Mouse (Mus musculus) neural tube, embryonic 14.5 days (tissue): ENCODE measurements around the gene Myrf. TPM values are rescaled to one million over a fixed set of nuclear protein-coding genes. Genes with fewer than 3 reads are reported as not detected.
"Not testable (repeated sequence)": the region's sequence is repeated elsewhere in the genome, so short reads cannot be mapped to it uniquely, and the experiment has no call there.

Experiments
- ATAC-seq: fragments of 200-750 bp; cut with Nextera tagmentation; 2 replicates; pipeline ENCODE4 v1.8.0; 2017; ENCODE audit warnings: low read depth, mild to moderate bottlenecking, moderate TSS enrichment, moderate library complexity
- H3K27ac ChIP-seq: fragments of 300-500 bp; sonication (generic); 2 replicates; pipeline ENCODE4 v1.5.1; 2014; ENCODE audit warnings: low read depth, mild to moderate bottlenecking, control low read depth, low read length, moderate library complexity, mixed read lengths
- H3K27me3 ChIP-seq: fragments of 300-500 bp; sonication (generic); 2 replicates; pipeline ENCODE4 v1.6.1; 2014; ENCODE audit warnings: low read length; ENCODE audit not compliant: control insufficient read depth, insufficient read depth
- H3K36me3 ChIP-seq: fragments of 300-500 bp; sonication (generic); 2 replicates; pipeline ENCODE4 v1.6.1; 2014; ENCODE audit warnings: low read length, mixed read lengths; ENCODE audit not compliant: control insufficient read depth, insufficient read depth
- H3K4me1 ChIP-seq: fragments of 300-500 bp; sonication (generic); 2 replicates; pipeline ENCODE4 v1.6.1; 2014; ENCODE audit warnings: low read length; ENCODE audit not compliant: control insufficient read depth, insufficient read depth
- H3K4me2 ChIP-seq: fragments of 300-500 bp; sonication (generic); 2 replicates; pipeline ENCODE4 v1.6.1; 2014; ENCODE audit warnings: mild to moderate bottlenecking, low read depth, low read length, control low read depth
- H3K4me3 ChIP-seq: fragments of 300-500 bp; sonication (generic); 2 replicates; pipeline ENCODE4 v1.5.1; 2014; ENCODE audit warnings: low read depth, low read length, control low read depth, mixed read lengths
- H3K9ac ChIP-seq: fragments of 300-500 bp; sonication (generic); replicated peaks from 2 replicates; pipeline ENCODE4 v1.6.1; 2014; ENCODE audit warnings: low read depth, mild to moderate bottlenecking, control low read depth, low read length, mixed read lengths
- H3K9me3 ChIP-seq: fragments of 300-500 bp; sonication (generic); 2 replicates; pipeline ENCODE4 v1.6.1; 2016; ENCODE audit warnings: low read length; ENCODE audit not compliant: control insufficient read depth
- WGBS: fragments of 180-500 bp; shearing (Covaris S2); extraction: QIAGEN DNeasy Blood & Tissue Kit; methylation state at CpG from one replicate; pipeline ENCODE4 v1.1.7; 2014; 5-methylcytosine and 5-hydroxymethylcytosine counted together
- microRNA-seq: library from miRNA; unstranded; fragments of <30 nt; microRNA quantifications from one replicate; pipeline ENCODE4, GENCODE M21; 2016
- polyA plus RNA-seq: library from polyadenylated mRNA; unstranded; fragments of >200 nt; fragmentation: Nextera tagmentation; extraction: Ambion mirVana; gene quantifications from 2 replicates; pipeline ENCODE4 v1.2.1, GENCODE M21; 2014

Gene Myrf
- polyA plus RNA-seq, 1 experiment from 2014 or later: 0.76 TPM

GRCm38 (mm10) chr19:10165928-10166327 lies 74.6 kb downstream of the Myrf start:
- not testable (repeated sequence) for H3K36me3 ChIP-seq, H3K4me2 ChIP-seq
- 89% methylated on average over 4 of the region's 4 CpGs for WGBS

GRCm38 (mm10) chr19:10163896-10164295 lies 76.7 kb downstream of the Myrf start:
- H3K9ac ChIP-seq: no peak overlapping the region
- H3K36me3 ChIP-seq: no peaks in the 10 kb centered on the region
- no peak for ATAC-seq
- H3K9me3 ChIP-seq: no peaks in the 10 kb centered on the region
- WGBS: 83% methylated on average over 3 of the region's 3 CpGs
- no peak overlapping the region for H3K27ac ChIP-seq
- H3K4me2 ChIP-seq: no peak overlapping the region
- no peaks in the 10 kb centered on the region for H3K27me3 ChIP-seq
- no peaks in the 10 kb centered on the region for H3K4me1 ChIP-seq
- no peak overlapping the region for H3K4me3 ChIP-seq

More at GRCm38 (mm10) chr19:10165928-10166327, 74.6 kb downstream of the Myrf start:
- H3K4me1 ChIP-seq, ATAC-seq, H3K9me3 ChIP-seq, H3K4me3 ChIP-seq, H3K27me3 ChIP-seq, H3K27ac ChIP-seq, H3K9ac ChIP-seq: not testable (repeated sequence)

Small RNA genes lying within 50 kb of the gene (microRNA-seq; reads per million reads assigned to microRNA genes)
- not detected for gene Mir6993

Other genes starting within 250 kb of the Myrf start
- gene Best1, start 239.1 kb downstream of the Myrf start, polyA plus RNA-seq: 1.5 and 2.3 TPM in 2 replicates
- 13.6 and 23.2 TPM in 2 replicates for gene Rab3il1, start 239.1 kb downstream of the Myrf start, polyA plus RNA-seq
- gene Fads3, start 199.2 kb downstream of the Myrf start, polyA plus RNA-seq: 19.3 and 19.5 TPM in 2 replicates
- 48.5 and 55.3 TPM in 2 replicates for gene Fads2, start 139.0 kb downstream of the Myrf start, polyA plus RNA-seq
- gene Fads1, start 57.9 kb downstream of the Myrf start, polyA plus RNA-seq: 148 and 165 TPM in 2 replicates
- gene Tmem258, start 36.7 kb downstream of the Myrf start, polyA plus RNA-seq: 331 and 349 TPM in 2 replicates
- 18.0 and 21.0 TPM in 2 replicates for gene Fen1, start 36.6 kb downstream of the Myrf start, polyA plus RNA-seq
- gene Dagla, start 64.1 kb upstream of the Myrf start, polyA plus RNA-seq: 7.8 and 8.9 TPM in 2 replicates
- gene Syt7, start 148.3 kb upstream of the Myrf start, polyA plus RNA-seq: 11.4 and 15.5 TPM in 2 replicates
- gene Lrrc10b, start 216.7 kb upstream of the Myrf start, polyA plus RNA-seq: 0.66 and 0.75 TPM in 2 replicates
- 0.32 and 1.0 TPM in 2 replicates for gene Ppp1r32, start 242.2 kb upstream of the Myrf start, polyA plus RNA-seq